Mouse (Mus musculus) stomach, postnatal 0 days (tissue): ENCODE data around the gene Golga4.

Source experiments
- CTCF ChIP-seq: IDR thresholded peaks from 2 replicates; pipeline ENCODE4 v1.5.1; 2016; ENCODE audit warnings: antibody characterized with exemption, low read depth, mild to moderate bottlenecking, moderate library complexity
- EP300 ChIP-seq: optimal IDR thresholded peaks from 2 replicates; pipeline ENCODE3; 2016; ENCODE audit warnings: antibody characterized with exemption

- TF ChIP-seq EP300 (no peak), CTCF (no peak)
These were observed 49.7 kb upstream of the Golga4 start for GRCm38 (mm10) chr9:118456405-118456804.
